Mouse (Mus musculus) liver, embryonic 16.5 days (tissue): Measurements from ENCODE around the gene Flrt1. TPM values are rescaled to one million over a fixed set of nuclear protein-coding genes. Genes with fewer than 3 reads are reported as not detected.

Experiments
- ATAC-seq: fragments of 200-750 bp; cut with Nextera tagmentation; 2 replicates; pipeline ENCODE4 v1.8.0; 2017; ENCODE audit warnings: low read depth, mild to moderate bottlenecking, moderate number of reproducible peaks, moderate library complexity
- H3K27ac ChIP-seq: fragments of 300-500 bp; sonication (generic); 2 replicates; pipeline ENCODE4 v1.5.1; 2014; ENCODE audit warnings: mild to moderate bottlenecking, low read length
- H3K27me3 ChIP-seq: fragments of 300-500 bp; sonication (generic); 2 replicates; pipeline ENCODE4 v1.6.1; 2014; ENCODE audit warnings: low read depth, low read length, mixed read lengths; ENCODE audit not compliant: control insufficient read depth, insufficient read depth
- H3K36me3 ChIP-seq: fragments of 300-500 bp; sonication (generic); 2 replicates; pipeline ENCODE4 v1.6.1; 2014; ENCODE audit warnings: mild to moderate bottlenecking; ENCODE audit not compliant: control insufficient read depth, insufficient read depth
- H3K4me1 ChIP-seq: fragments of 300-500 bp; sonication (generic); 2 replicates; pipeline ENCODE4 v1.6.1; 2014; ENCODE audit warnings: low read depth, low read length, mixed read lengths; ENCODE audit not compliant: control insufficient read depth
- H3K4me2 ChIP-seq: fragments of 300-500 bp; sonication (generic); 2 replicates; pipeline ENCODE4 v1.6.1; 2014; ENCODE audit warnings: low read depth, low read length, mixed read lengths
- H3K4me3 ChIP-seq: fragments of 300-500 bp; sonication (generic); 2 replicates; pipeline ENCODE4 v1.5.1; 2014; ENCODE audit warnings: low read depth, mild to moderate bottlenecking, low read length
- H3K9ac ChIP-seq: fragments of 300-500 bp; sonication (generic); 2 replicates; pipeline ENCODE4 v1.6.1; 2014; ENCODE audit warnings: low read depth, low read length
- H3K9me3 ChIP-seq: fragments of 300-500 bp; sonication (generic); replicated peaks from 2 replicates; pipeline ENCODE4 v1.6.1; 2016; ENCODE audit warnings: low read length; ENCODE audit not compliant: control insufficient read depth
- WGBS: fragments of 180-500 bp; shearing (Covaris S2); extraction: QIAGEN DNeasy Blood & Tissue Kit; methylation state at CpG from one replicate; pipeline ENCODE4 v1.1.7; 2014; ENCODE audit not compliant: insufficient replicate concordance; 5-methylcytosine and 5-hydroxymethylcytosine counted together
- polyA plus RNA-seq: library from polyadenylated mRNA; unstranded; fragments of >200 nt; fragmentation: Nextera tagmentation; extraction: Ambion mirVana; gene quantifications from 2 replicates; pipeline ENCODE4 v1.2.1, GENCODE M21; 2015

The Flrt1 gene
- polyA plus RNA-seq, 1 experiment from 2014 or later: 0.19 TPM

GRCm38 (mm10) chr19:7135525-7135924 is 30.0 kb upstream of the Flrt1 start:
- H3K9ac ChIP-seq: no peak overlapping the region
- ATAC-seq: no peak
- no peak overlapping the region for H3K27ac ChIP-seq

GRCm38 (mm10) chr19:7134631-7135091 is 29.1 kb upstream of the Flrt1 start:
- no peak overlapping the region for H3K4me2 ChIP-seq
- H3K9ac ChIP-seq: no peak overlapping the region
- H3K36me3 ChIP-seq: no peaks in the 10 kb centered on the region
- 36% methylated on average over 17 of the region's 17 CpGs for WGBS
- H3K27me3 ChIP-seq: peaks cover 15% of the 10 kb centered on the region
- H3K27ac ChIP-seq: no peak overlapping the region
- H3K9me3 ChIP-seq: no peaks in the 10 kb centered on the region
- no peak overlapping the region for H3K4me3 ChIP-seq
- H3K4me1 ChIP-seq: peaks cover 11% of the 10 kb centered on the region
- peak; percentile 49; the same call in 1 of the 2 replicates for ATAC-seq

More at GRCm38 (mm10) chr19:7135525-7135924, 30.0 kb upstream of the Flrt1 start:
- H3K4me3 ChIP-seq: no peak overlapping the region
- peaks cover 11% of the 10 kb centered on the region for H3K4me1 ChIP-seq
- 0 out of 2 replicates have a peak overlapping the region, but pooled peaks have one; percentile 28 for H3K4me2 ChIP-seq
- 25% methylated on average over 9 of the region's 9 CpGs for WGBS
- peaks cover 15% of the 10 kb centered on the region for H3K27me3 ChIP-seq
- no peaks in the 10 kb centered on the region for H3K9me3 ChIP-seq
- H3K36me3 ChIP-seq: no peaks in the 10 kb centered on the region

DNA sequence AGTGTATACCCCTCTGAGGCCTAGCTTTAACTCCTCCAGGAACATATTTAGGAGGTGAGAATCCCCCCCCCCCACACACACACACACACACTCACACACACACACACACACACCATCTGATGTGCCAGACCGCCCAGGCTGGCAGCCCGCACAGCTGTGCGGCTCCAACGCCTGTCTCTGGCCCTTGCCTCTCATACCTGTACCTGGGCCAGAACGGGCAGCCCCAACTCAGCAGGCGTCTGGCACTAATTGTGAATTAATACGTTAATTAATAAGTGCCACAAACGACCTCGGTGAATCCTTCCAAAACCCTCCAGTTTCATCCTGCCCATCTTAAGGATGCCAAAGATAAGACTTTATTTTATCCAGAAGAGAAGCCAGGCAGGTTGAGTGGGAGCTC is 27.9 kb upstream of the Flrt1 start:
- H3K27me3 ChIP-seq: peaks cover 13% of the 10 kb centered on the region
- H3K9me3 ChIP-seq: no peaks in the 10 kb centered on the region
- H3K27ac ChIP-seq: no peak overlapping the region
- no peak for ATAC-seq
- 71% methylated on average over 9 of the region's 9 CpGs for WGBS
- peaks cover 11% of the 10 kb centered on the region for H3K4me1 ChIP-seq
- no peak overlapping the region for H3K4me3 ChIP-seq
- H3K4me2 ChIP-seq: no peak overlapping the region
- H3K36me3 ChIP-seq: no peaks in the 10 kb centered on the region
- no peak overlapping the region for H3K9ac ChIP-seq

DNA sequence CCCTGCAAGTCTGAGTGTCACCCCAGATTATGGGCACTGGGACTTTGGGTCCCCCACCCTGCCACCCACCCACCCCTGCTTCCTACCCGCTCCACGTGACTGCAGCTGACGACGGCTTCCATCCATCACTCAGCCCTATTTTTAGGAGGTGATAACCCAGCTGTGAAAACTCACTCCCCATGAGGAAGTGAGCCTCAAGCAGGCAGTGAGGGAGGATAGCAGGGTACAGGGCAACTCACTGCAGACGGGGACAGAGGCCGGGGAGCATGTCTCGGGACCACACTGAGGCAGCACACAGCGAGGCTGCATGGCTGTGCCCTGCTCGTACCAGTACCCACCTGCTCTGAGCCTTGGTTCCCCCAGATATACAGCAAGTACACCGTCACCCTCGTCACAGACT is 24.8 kb upstream of the Flrt1 start:
- Histone ChIP-seq H3K9ac (no peak overlapping the region), H3K4me2 (no peak overlapping the region), H3K36me3 (no peaks in the 10 kb centered on the region), H3K4me3 (no peak overlapping the region), H3K9me3 (no peaks in the 10 kb centered on the region), H3K27me3 (0 out of 2 replicates have a peak, but pooled peaks cover 2% of the 10 kb centered on the region), H3K27ac (no peak overlapping the region), H3K4me1 (no peaks in the 10 kb centered on the region)
- 34% methylated on average over 11 of the region's 11 CpGs for WGBS
- no peak for ATAC-seq

DNA sequence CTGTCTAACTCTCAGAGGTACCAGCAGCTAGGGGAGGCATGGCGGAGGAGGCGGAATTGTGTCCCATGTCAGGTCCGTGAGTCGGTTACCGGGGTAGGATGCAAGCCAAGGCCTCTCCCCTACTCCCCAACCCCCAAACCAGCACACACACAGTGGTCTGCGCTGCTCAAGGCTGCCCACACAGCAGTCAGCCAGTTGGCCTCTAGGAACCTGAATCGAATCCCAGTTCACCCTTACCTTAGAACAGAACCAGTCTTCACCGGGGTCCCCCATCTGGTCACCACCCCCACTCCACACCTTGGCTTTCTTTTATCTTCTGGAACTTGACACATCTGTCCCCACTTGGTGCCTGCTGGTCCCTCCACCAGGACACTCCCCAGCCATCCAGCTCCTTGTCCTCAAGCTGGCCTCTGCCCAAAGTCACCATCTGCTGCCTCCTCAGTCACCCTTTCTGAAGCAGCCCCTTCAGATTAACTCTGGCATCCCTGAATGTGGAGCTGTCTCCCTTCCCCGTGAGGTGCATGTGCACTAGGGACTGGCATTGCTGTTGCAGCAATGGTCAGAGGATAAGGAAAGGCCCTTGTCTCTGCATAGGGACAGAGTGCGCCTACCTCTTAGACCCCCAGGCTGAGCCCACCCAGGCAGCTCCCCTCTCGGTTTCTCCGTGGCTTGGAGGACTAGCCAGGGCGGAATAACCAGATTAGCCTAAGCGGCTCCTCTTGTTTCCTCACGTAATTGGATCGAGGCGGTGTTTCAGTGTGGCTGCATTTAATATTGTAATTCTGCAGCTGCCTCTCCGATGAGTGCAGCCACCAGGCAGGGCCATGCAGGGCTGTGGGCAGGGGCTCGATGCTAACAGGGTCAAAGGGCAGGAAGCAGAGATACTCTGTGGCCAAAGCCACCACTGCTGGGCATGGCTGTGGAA is 23.3 kb upstream of the Flrt1 start:
- Histone ChIP-seq H3K4me3 (no peak overlapping the region), H3K9me3 (no peaks in the 10 kb centered on the region), H3K9ac (no peak overlapping the region), H3K4me1 (no peaks in the 10 kb centered on the region), H3K27me3 (no peaks in the 10 kb centered on the region), H3K27ac (no peak overlapping the region), H3K4me2 (no peak overlapping the region), H3K36me3 (no peaks in the 10 kb centered on the region)
- ATAC-seq: no peak
- WGBS: 74% methylated on average over 19 of the region's 19 CpGs

- no peaks in the 10 kb centered on the region for H3K27me3 ChIP-seq
- WGBS: 41% methylated on average over 2 of the region's 2 CpGs
- no peak for ATAC-seq
Observed at GRCm38 (mm10) chr19:7126933-7127332, 21.4 kb upstream of the Flrt1 start.

GRCm38 (mm10) chr19:7126209-7126608 is 20.7 kb upstream of the Flrt1 start:
- WGBS: 58% methylated on average over 1 of the region's 1 CpGs

More at GRCm38 (mm10) chr19:7126933-7127332, 21.4 kb upstream of the Flrt1 start:
- Histone ChIP-seq H3K4me2 (no peak overlapping the region), H3K4me1 (no peaks in the 10 kb centered on the region; the same call in 1 of the 2 replicates), H3K9ac (no peak overlapping the region), H3K36me3 (no peaks in the 10 kb centered on the region), H3K4me3 (no peak overlapping the region), H3K9me3 (no peaks in the 10 kb centered on the region), H3K27ac (no peak overlapping the region)

GRCm38 (mm10) chr19:7125526-7126156 is 20.1 kb upstream of the Flrt1 start:
- H3K27ac ChIP-seq: no peak overlapping the region
- H3K4me1 ChIP-seq: peaks cover 5% of the 10 kb centered on the region
- no peak overlapping the region for H3K4me3 ChIP-seq
- 63% methylated on average over 4 of the region's 4 CpGs for WGBS
- no peak for ATAC-seq
- no peaks in the 10 kb centered on the region for H3K27me3 ChIP-seq
- no peak overlapping the region for H3K4me2 ChIP-seq
- no peak overlapping the region for H3K9ac ChIP-seq
- no peaks in the 10 kb centered on the region for H3K36me3 ChIP-seq
- no peaks in the 10 kb centered on the region for H3K9me3 ChIP-seq

More at GRCm38 (mm10) chr19:7126209-7126608, 20.7 kb upstream of the Flrt1 start:
- ATAC-seq: no peak
- Histone ChIP-seq H3K4me2 (no peak overlapping the region), H3K9me3 (no peaks in the 10 kb centered on the region), H3K27me3 (no peaks in the 10 kb centered on the region), H3K36me3 (no peaks in the 10 kb centered on the region), H3K9ac (no peak overlapping the region), H3K27ac (no peak overlapping the region), H3K4me3 (no peak overlapping the region), H3K4me1 (peaks cover under 1% of the 10 kb centered on the region)
